Mouse (Mus musculus) heart, adult 2 months (tissue): ENCODE results near the gene Slc6a6. TPM values are rescaled to one million over a fixed set of nuclear protein-coding genes. Genes with fewer than 3 reads are reported as not detected.

Experiments used
- DNase-seq, 2 experiments: peaks; one replicate each; pipeline ENCODE4 v3.0.0; 2021
- H3K27ac ChIP-seq: fragments of 200-600 bp; 2 replicates; pipeline ENCODE4 v1.8.1; 2022
- H3K27me3 ChIP-seq: fragments of 200-500 bp; 2 replicates; pipeline ENCODE4 v1.6.1; 2012; ENCODE audit warnings: mild to moderate bottlenecking, low read length, inconsistent platforms, mixed read lengths; ENCODE audit not compliant: control insufficient read depth, insufficient read depth
- H3K36me3 ChIP-seq: fragments of 200-500 bp; 2 replicates; pipeline ENCODE4 v1.6.1; 2012; ENCODE audit warnings: low read length, inconsistent platforms; ENCODE audit not compliant: control insufficient read depth, insufficient read depth
- H3K4me1 ChIP-seq: fragments of 200-500 bp; 2 replicates; pipeline ENCODE4 v1.6.1; 2011; ENCODE audit warnings: low read length; ENCODE audit not compliant: control insufficient read depth, insufficient read depth
- H3K4me3 ChIP-seq: fragments of 200-600 bp; 2 replicates; pipeline ENCODE4 v1.8.1; 2022
- H3K79me2 ChIP-seq: fragments of 200-500 bp; replicated peaks from 2 replicates; pipeline ENCODE4 v1.6.1; 2012; ENCODE audit warnings: mild to moderate bottlenecking, inconsistent platforms, low read length, moderate library complexity, mixed read lengths; ENCODE audit not compliant: control insufficient read depth, insufficient read depth
- H3K9ac ChIP-seq: fragments of 200-500 bp; 2 replicates; pipeline ENCODE4 v1.6.1; 2012; ENCODE audit warnings: low read depth, mild to moderate bottlenecking, control low read depth, inconsistent platforms, low read length, mixed read lengths
- CTCF ChIP-seq: fragments of 200-600 bp; IDR thresholded peaks from 2 replicates; pipeline ENCODE4 v1.8.1; 2022; ENCODE audit warnings: antibody characterized with exemption, mild to moderate bottlenecking, moderate library complexity
- EP300 ChIP-seq: fragments of 200-500 bp; IDR thresholded peaks from 2 replicates; pipeline ENCODE4 v1.6.1; 2011; ENCODE audit warnings: low read depth, low read length, control low read depth; ENCODE audit not compliant: insufficient read depth
- POLR2A ChIP-seq: fragments of 200-500 bp; IDR thresholded peaks from 2 replicates; pipeline ENCODE4 v1.6.1; 2011; ENCODE audit warnings: mild to moderate bottlenecking, low read depth, low read length, control low read depth; ENCODE audit not compliant: insufficient read depth
- WGBS: fragments of 180-500 bp; shearing (Covaris S2); methylation state at CpG from one replicate; pipeline ENCODE4 v1.1.7; 2018; 5-methylcytosine and 5-hydroxymethylcytosine counted together
- intact Hi-C: fragments of 180-260 bp; cut with DNase I; formaldehyde crosslinking; loops from one replicate; pipeline ENCODE4 v1.15.1; 2025
- polyA plus RNA-seq: library from polyadenylated mRNA; depleted of rRNA; stranded (reverse); fragments of >200 nt; gene quantifications from 2 replicates; pipeline ENCODE4 v1.2.3, GENCODE M21; 2012
- total RNA-seq, 2 experiments: library from RNA; stranded (reverse); gene quantifications; 2 replicates each; pipeline ENCODE4 v1.2.3; 2021

Slc6a6 gene
- total and polyA plus RNA-seq, 3 experiments = 56.4 to 96.9 (median 86.2) TPM

DNA sequence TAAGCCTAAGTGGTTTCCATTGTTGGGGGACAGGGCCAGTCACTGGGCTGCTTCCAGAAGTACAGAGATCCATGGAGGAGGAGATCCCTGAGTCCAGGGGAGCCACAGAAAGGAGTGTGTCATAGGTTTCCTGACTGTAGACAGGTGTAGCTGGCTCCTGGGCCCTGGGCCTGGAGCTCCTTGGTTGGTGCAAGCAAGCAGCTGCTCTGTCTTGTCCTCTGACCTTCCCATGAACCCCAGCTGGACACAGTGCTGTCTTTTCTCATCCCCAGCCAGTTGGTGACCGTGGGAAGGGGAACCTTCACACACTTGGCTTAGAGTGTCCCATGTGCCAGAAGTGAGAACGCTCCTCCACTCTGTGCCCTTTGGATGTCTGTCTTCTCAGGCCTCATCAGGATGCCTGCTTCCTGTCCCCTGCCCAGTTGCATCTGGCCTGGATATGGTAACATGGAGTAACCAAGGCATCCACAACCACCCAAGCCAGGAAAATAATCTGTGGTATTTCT, 40.4 kb upstream of the Slc6a6 start:
- Histone ChIP-seq H3K79me2 (no peaks in the 10 kb centered on the region), H3K4me3 (no peak overlapping the region), H3K27me3 (no peaks in the 10 kb centered on the region), H3K36me3 (no peaks in the 10 kb centered on the region), H3K27ac (no peak overlapping the region), H3K4me1 (no peaks in the 10 kb centered on the region), H3K9ac (no peak overlapping the region)
- no peak for DNase-seq
- intact Hi-C loops = no loop called here
- TF ChIP-seq EP300 (no peak), CTCF (no peak), POLR2A (no peak)
- 86% methylated on average over 2 of the region's 2 CpGs for WGBS

DNA sequence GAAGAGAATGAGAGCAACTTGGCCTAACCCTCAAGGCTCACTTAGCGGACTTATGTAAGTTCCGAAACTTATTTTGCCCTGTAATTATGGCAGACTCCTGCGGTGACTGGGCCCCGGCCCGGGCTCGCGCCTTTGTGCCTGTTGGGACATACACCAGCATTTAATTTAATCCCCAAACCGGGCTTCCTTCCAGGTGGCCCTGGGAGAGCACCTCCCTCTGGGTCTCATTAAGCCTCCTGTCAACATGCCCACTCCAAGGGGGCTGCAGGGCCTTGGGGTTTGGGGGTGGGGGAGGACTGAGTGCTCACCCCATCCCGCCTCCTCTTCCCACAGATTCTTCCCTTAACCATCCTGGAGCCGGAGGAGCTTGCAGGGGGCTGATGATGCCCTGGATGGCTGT, 37.8 kb upstream of the Slc6a6 start:
- Histone ChIP-seq H3K4me1 (peaks cover 2% of the 10 kb centered on the region), H3K79me2 (no peaks in the 10 kb centered on the region), H3K27ac (no peak overlapping the region), H3K9ac (no peak overlapping the region), H3K36me3 (no peaks in the 10 kb centered on the region), H3K27me3 (no peaks in the 10 kb centered on the region), H3K4me3 (no peak overlapping the region)
- 85% methylated on average over 10 of the region's 10 CpGs for WGBS
- DNase-seq = no peak
- intact Hi-C loops = no loop called here
- TF ChIP-seq CTCF (no peak), EP300 (no peak), POLR2A (no peak)

DNA sequence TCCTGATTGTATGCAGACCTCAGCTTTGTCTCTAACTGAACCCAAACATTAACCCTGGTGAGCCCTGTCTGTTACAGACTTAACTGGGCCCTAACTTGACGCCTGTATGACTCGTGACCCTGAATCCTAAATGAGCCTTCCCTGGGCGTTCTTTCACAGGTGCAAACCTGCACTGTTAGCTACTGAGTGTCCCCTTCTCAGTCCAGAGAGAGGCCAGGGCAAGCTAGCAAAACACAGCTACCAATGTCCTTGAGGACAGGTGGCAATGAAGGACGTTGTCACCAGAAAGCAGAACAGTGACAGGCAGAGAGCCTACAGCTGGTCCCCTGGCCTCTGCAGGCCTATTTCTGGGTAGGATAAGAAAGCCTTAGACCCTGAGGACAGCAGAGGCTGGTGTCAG, 37.0 kb upstream of the Slc6a6 start:
- intact Hi-C loops = no loop called here
- TF ChIP-seq CTCF = no peak
- no peak for TF ChIP-seq EP300
- no peak for TF ChIP-seq POLR2A
- no peaks in the 10 kb centered on the region for H3K79me2 ChIP-seq
- H3K27ac ChIP-seq = no peak overlapping the region
- no peaks in the 10 kb centered on the region for H3K27me3 ChIP-seq
- DNase-seq = no peak
- WGBS = 81% methylated on average over 4 of the region's 4 CpGs
- no peak overlapping the region for H3K4me3 ChIP-seq
- H3K9ac ChIP-seq = no peak overlapping the region
- no peaks in the 10 kb centered on the region for H3K36me3 ChIP-seq
- peaks cover 2% of the 10 kb centered on the region for H3K4me1 ChIP-seq

DNA sequence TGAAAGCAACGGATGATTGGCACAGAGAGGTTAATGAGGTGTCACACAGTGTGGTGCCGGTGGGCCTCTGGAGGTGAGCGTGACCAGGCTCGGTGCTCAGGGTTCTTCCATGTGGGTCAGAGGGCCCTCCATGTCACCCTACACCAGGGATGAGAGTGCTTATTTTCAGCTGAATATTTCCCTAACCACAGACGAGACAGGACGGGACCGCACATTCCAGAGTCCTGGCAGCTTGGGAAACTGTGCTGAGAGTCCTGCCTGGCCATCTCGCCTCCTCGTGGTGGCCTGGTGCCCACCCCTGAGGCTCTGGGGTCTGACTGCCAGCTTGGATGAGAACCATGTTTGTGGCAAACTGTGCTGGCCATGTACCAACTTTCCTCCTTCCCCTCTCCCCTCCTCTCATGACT, 36.5 kb upstream of the Slc6a6 start:
- intact Hi-C loops = no loop called here
- Histone ChIP-seq H3K4me3 (no peak overlapping the region), H3K4me1 (peaks cover 2% of the 10 kb centered on the region), H3K27ac (no peak overlapping the region), H3K36me3 (no peaks in the 10 kb centered on the region), H3K27me3 (no peaks in the 10 kb centered on the region), H3K9ac (no peak overlapping the region), H3K79me2 (no peaks in the 10 kb centered on the region)
- no peak for TF ChIP-seq EP300
- no peak for TF ChIP-seq CTCF
- no peak for TF ChIP-seq POLR2A
- DNase-seq = no peak
- WGBS = 67% methylated on average over 9 of the region's 9 CpGs

DNA sequence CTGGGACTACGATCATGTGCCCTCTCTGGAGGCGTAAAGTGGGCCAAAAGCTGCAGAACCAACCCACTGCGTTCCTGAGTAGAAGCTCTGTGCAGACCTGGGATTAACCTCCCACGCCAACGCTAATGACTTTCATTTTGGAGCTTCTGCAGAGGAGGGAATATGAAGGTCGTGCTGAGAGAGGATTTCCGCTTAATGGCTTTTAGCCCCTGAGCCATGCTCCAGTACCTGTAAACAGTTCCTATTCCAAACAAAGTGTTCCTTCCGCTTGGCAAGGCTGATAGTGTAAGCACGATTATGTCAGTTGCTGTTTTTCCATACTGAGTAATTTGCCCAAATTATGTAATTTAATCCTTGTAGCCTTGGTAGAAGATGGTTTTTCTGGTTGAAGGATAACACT, 33.6 kb upstream of the Slc6a6 start:
- 61% methylated on average over 9 of the region's 9 CpGs for WGBS
- Histone ChIP-seq H3K36me3 (no peaks in the 10 kb centered on the region), H3K27me3 (no peaks in the 10 kb centered on the region), H3K4me3 (no peak overlapping the region), H3K9ac (no peak overlapping the region), H3K79me2 (no peaks in the 10 kb centered on the region), H3K27ac (no peak overlapping the region), H3K4me1 (peaks cover 2% of the 10 kb centered on the region)
- TF ChIP-seq EP300 = no peak
- TF ChIP-seq CTCF = no peak
- no peak for TF ChIP-seq POLR2A
- intact Hi-C loops = no loop called here
- no peak for DNase-seq

DNA sequence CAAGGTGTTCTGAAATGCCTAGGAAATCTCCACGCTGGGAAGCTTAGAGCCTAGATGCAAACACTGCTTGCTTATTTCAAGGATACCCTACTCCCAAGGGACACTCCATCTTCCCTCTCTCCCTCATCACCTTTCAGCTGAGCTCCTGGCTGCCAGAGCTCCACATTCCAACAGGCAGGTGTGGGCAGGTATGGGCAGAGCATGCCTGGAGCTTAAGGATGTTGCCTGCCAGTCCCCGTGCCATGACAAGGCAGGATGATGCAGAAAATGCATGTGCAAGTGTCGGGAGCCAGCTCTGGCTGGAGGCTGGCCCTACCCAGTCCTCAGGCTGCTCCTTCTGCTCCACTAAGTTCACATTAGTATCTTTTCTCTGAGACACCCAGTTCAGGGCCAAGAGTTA, 31.6 kb upstream of the Slc6a6 start:
- no peak for DNase-seq
- H3K36me3 ChIP-seq = no peaks in the 10 kb centered on the region
- 92% methylated on average over 3 of the region's 3 CpGs for WGBS
- no peak overlapping the region for H3K4me3 ChIP-seq
- H3K27ac ChIP-seq = no peak overlapping the region
- H3K79me2 ChIP-seq = no peaks in the 10 kb centered on the region
- H3K27me3 ChIP-seq = no peaks in the 10 kb centered on the region
- no peak overlapping the region for H3K9ac ChIP-seq
- TF ChIP-seq EP300 (no peak), POLR2A (no peak), CTCF (no peak)
- intact Hi-C loops = no loop called here
- peaks cover 2% of the 10 kb centered on the region for H3K4me1 ChIP-seq
